Mouse (Mus musculus) mouse embryonic stem cell (cell line): ENCODE results near the gene Zfp956.

Experiments used
- in situ Hi-C, 2 experiments: fragments of 300-500 bp; cut with MboI; formaldehyde crosslinking; loops; 1 replicate in 1 of 2; 3 replicates in 1 of 2; pipeline ENCODE4 v1.14.3; 2019 to 2020; ENCODE audit warnings: low sequenced_read_pairs in 2 of 2, low pct_unique_long_range_greater_than_20kb in 1 of 2, mixed read lengths in 1 of 2; ENCODE audit not compliant: unreplicated experiment in 1 of 2

The Zfp956 gene

DNA sequence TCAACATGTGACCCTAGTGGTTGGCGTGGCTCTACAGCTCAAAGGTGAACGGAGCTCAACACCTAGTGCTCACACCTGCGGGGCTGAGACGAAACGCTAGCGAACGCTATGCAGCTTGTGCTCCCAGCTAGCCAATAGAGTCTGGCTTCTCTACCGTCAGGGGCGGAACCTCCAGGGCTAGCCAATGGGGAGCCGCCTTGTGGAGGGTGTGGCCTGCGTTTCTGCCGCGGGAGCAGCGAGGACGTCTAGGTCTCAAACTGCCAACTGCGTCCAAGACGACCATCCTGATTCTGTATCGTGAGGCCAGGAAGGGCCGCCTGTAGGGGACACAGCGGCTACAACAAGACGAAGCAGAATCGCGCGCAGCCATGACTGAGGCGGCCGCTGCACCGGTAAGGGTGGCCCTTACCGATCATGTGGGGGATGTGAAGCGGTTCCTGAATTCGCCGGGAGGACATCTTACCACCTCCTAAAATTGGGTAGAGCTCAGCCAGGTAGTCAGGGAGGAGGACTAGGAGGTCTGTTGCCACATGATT is at the start of gene Zfp956:
Zfp956 (plus strand) TSS at position 200 of the 536 bp plus-strand sequence.
- in situ Hi-C loops, result no loop called here

GRCm38 (mm10) chr6:47903587-47903986 is 49.6 kb upstream of the Zfp956 start:
- in situ Hi-C loops, result no loop called here

DNA sequence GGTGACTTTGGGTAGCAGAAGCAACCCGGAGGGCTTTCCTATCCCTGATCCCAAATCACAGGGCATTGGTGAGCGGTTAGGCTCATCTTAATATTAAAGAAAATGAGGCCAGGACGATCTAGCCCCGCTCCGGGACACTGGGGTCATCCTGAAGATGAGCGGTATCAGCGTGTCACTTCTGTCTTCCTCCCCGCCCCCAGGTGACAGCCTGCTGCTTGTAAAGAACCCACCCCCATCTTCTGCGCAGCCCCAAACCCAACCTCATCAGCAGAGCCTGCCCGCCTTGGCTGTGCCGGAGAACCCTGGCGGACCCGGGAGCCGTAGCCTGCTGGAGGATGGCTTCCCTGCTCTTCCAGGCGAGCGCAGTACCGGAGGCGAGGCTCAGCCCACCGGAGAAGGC is 48.8 kb upstream of the Zfp956 start:
- in situ Hi-C loops, result no loop called here

- in situ Hi-C loops, result no loop called here
Measured at GRCm38 (mm10) chr6:47904917-47905695, 48.1 kb upstream of the Zfp956 start.

- in situ Hi-C loops, result no loop called here
Measured at GRCm38 (mm10) chr6:47906326-47906725, 46.9 kb upstream of the Zfp956 start.

DNA sequence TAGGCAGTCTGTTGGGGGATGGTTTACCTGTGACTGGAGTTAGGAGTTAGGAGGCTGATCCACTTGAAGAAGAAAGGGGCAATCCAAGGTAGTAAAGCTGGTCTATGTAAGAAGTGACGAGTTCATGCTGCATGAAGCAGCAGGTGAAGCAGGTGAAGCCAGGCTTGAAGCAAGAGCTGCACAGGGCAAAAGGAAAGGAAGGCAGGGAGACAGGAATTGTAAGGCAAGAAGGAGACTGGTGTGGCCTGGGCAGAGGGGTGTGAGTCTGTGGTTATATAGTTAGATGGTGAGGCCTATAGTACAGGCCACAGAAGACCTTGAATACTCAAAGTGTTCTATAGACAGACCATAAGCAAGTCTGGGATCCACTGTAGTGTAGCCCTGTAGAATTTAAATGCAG is 44.2 kb upstream of the Zfp956 start:
- in situ Hi-C loops, result no loop called here

- in situ Hi-C loops, result no loop called here
Measured at GRCm38 (mm10) chr6:47911650-47912049, 41.5 kb upstream of the Zfp956 start.

DNA sequence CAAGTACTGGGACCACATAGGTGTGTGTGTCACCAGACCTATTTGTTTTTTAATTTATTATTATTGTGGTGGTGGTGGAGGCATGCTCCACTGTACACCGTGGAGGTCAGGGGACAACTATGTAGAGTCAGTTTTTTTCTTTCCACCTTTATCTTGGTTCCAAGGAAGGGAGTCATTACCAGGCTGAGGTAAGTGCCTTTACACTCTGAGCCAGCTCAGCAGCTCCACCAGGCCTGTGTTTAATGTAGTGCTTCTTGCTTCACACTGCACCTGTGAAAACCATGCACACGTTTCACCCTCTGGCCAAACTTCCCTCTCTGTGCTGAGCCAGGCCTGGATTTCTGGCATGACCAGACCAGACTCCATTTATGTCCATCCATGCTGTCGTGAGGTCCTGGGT is 40.2 kb upstream of the Zfp956 start:
- in situ Hi-C loops, result no loop called here

DNA sequence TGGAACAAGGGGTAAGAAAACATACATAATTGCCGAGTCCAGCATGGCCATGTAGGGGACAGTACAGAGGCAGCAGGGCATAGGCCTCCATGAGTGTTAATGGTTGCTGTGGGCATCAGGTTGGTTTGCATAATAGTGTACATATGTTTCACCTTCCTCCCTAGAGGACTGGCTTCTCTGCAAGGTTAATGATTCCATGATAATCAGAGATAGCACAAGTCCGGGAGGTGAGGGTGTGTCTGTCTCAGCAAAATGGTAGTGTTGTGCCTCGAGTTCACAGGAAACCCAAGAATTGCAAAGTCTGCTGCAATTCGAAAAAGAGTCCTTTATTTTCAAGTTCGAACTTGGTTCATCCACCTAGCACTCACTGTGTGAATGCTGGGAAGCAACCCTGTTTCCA is 36.1 kb upstream of the Zfp956 start:
- in situ Hi-C loops, result no loop called here

GRCm38 (mm10) chr6:47918768-47919274 is 34.4 kb upstream of the Zfp956 start:
- in situ Hi-C loops, result no loop called here

- in situ Hi-C loops, result no loop called here
Measured at GRCm38 (mm10) chr6:47919646-47920446, 33.3 kb upstream of the Zfp956 start.

GRCm38 (mm10) chr6:47920447-47921340 is 32.5 kb upstream of the Zfp956 start, which contains the start of gene Zfp212:
Zfp212 (plus strand) TSS chr6:47920476.
- in situ Hi-C loops, result no loop called here

- in situ Hi-C loops, result no loop called here
Measured at GRCm38 (mm10) chr6:47942461-47942860, 10.7 kb upstream of the Zfp956 start.

DNA sequence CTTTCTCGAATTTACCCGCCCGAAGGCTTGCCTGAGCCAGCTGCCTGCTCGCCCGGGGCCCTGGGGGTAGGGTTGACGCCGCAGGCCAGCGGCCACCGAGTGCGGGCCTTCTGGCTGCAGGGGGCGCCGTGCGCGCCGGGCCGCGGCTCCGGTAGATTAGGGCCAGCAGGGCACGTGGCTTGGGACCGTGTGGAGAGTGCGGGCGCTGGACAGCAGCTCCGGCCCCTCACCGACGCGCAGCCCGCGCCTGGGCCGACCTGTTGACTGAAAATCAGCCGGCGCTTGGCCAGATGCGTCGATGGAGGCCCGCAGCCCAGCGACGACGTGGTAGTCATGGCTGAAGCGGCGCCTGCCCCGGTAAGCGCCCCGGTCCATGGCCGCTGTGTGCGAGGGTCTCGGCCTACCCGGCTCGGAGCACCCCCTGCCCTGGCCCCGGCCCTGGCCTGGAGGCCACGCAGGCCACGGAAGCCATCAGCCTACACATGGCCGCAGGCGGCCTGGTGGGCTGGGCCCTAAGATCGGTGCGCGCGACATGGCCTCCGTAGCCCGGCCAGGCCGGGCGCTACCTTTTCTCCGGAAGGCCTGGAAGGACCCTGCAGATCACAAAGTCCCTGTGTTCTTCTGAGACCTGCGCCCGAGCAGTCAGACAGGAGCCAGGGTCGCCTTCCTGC is 10.0 kb upstream of the Zfp956 start:
- in situ Hi-C loops, result no loop called here

DNA sequence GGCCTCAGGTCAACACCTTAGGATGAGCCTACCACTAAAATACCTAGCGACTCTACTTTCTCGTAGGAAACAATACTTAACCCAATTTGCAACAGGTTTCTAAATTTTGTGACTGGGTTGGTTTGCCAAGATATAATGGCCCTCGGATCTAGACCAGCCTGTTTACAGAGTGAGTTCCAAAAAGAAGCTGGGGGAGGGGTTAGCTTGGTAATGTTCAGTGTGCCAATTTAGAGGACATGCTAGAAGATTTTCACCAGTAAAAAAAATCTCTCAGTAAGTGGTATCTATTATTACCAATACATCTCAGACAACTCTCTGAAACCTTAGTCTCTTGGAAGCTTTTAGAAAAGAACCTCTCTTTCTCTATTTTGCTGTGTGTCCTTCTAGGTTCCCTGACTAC is 9.5 kb upstream of the Zfp956 start:
- in situ Hi-C loops, result no loop called here

- in situ Hi-C loops, result no loop called here
Measured at GRCm38 (mm10) chr6:47947388-47947787, 5.8 kb upstream of the Zfp956 start.

DNA sequence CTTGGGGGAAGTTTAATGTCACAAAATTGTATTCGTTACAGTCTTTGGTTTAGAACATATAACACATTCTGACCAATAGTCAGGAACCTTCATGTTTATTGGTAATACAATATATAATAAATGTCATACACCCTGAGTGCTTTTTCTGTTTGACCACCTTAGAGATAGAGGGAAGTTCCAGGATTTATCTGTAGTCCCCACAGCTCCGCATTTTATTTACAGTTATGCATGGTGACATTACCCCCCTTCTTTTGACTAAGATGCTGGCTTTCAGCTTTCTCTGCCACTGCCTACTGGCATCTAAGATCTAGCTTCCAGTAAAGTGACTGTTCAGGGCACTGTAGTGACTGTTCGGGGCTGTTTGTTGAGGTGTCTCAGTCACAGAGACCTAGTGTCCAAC is 1.2 kb downstream of the Zfp956 start:
- in situ Hi-C loops, result no loop called here

DNA sequence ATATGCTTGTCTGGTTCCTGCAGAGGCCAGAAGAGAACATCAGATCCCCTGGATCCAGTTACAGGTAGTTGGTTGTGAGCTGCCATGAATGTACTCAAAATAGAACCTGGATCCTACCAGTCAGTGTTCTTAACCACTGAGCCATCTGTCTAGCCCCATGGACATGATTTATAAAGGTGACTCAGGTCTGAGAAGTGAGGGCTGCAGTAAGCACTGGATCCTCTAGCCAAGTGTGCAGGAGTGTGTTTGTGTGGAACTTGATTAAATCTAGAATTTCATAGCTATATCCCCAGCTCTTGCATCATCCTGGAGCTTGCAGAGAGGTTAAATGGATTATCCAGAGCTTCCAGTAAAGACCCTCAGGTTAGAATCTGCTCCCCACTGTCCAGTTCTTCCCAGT is 4.6 kb downstream of the Zfp956 start:
- in situ Hi-C loops, result no loop called here
